Mouse (Mus musculus) kidney, postnatal 0 days (tissue): ENCODE data around the gene Pbx2. TPM values are rescaled to one million over a fixed set of nuclear protein-coding genes. Genes with fewer than 3 reads are reported as not detected.

Source experiments
- ATAC-seq: fragments of 200-750 bp; cut with Nextera tagmentation; replicated peaks from 2 replicates; pipeline ENCODE4 v1.8.0; 2017; ENCODE audit warnings: low read depth, moderate number of reproducible peaks, moderate TSS enrichment, moderate library complexity; ENCODE audit not compliant: low FRiP score
- DNase-seq: peaks from one replicate; pipeline ENCODE4 v3.0.0-alpha.2; 2016; ENCODE audit warnings: low spot score
- H3K27ac ChIP-seq: fragments of 300-500 bp; sonication (generic); 2 replicates; pipeline ENCODE4 v1.5.1; 2014; ENCODE audit warnings: mild to moderate bottlenecking
- H3K27me3 ChIP-seq: fragments of 300-500 bp; sonication (generic); 2 replicates; pipeline ENCODE4 v1.6.1; 2014; ENCODE audit warnings: low read length, mixed read lengths; ENCODE audit not compliant: insufficient read depth
- H3K36me3 ChIP-seq: fragments of 300-500 bp; sonication (generic); 2 replicates; pipeline ENCODE4 v1.6.1; 2014; ENCODE audit warnings: low read length, mixed read lengths; ENCODE audit not compliant: insufficient read depth
- H3K4me1 ChIP-seq: fragments of 300-500 bp; sonication (generic); replicated peaks from 2 replicates; pipeline ENCODE4 v1.6.1; 2014; ENCODE audit warnings: antibody characterized with exemption, low read length, mixed read lengths; ENCODE audit not compliant: insufficient read depth
- H3K4me2 ChIP-seq: fragments of 300-500 bp; sonication (generic); 2 replicates; pipeline ENCODE4 v1.6.1; 2014; ENCODE audit warnings: mild to moderate bottlenecking, low read length, moderate library complexity, mixed read lengths
- H3K4me3 ChIP-seq: fragments of 300-500 bp; sonication (generic); replicated peaks from 2 replicates; pipeline ENCODE4 v1.5.1; 2014; ENCODE audit warnings: low read depth, low read length
- H3K9ac ChIP-seq: fragments of 300-500 bp; sonication (generic); 2 replicates; pipeline ENCODE4 v1.6.1; 2014; ENCODE audit warnings: low read depth, low read length
- H3K9me3 ChIP-seq: fragments of 300-500 bp; sonication (generic); replicated peaks from 2 replicates; pipeline ENCODE4 v1.6.1; 2016; ENCODE audit warnings: low read length, inconsistent platforms, mixed read lengths
- CTCF ChIP-seq: IDR thresholded peaks from 2 replicates; pipeline ENCODE4 v1.5.1; 2016; ENCODE audit warnings: antibody characterized with exemption, low read depth, mild to moderate bottlenecking, moderate library complexity
- WGBS: fragments of 180-500 bp; shearing (Covaris S2); extraction: QIAGEN DNeasy Blood & Tissue Kit; methylation state at CpG from one replicate; pipeline ENCODE4 v1.1.7; 2014; 5-methylcytosine and 5-hydroxymethylcytosine counted together
- polyA plus RNA-seq: library from polyadenylated mRNA; unstranded; fragments of >200 nt; fragmentation: Nextera tagmentation; extraction: Ambion mirVana; gene quantifications from 2 replicates; pipeline ENCODE4 v1.2.1, GENCODE M21; 2015

Pbx2 gene
- polyA plus RNA-seq, 1 experiment from 2014 or later = 13.0 TPM

DNA sequence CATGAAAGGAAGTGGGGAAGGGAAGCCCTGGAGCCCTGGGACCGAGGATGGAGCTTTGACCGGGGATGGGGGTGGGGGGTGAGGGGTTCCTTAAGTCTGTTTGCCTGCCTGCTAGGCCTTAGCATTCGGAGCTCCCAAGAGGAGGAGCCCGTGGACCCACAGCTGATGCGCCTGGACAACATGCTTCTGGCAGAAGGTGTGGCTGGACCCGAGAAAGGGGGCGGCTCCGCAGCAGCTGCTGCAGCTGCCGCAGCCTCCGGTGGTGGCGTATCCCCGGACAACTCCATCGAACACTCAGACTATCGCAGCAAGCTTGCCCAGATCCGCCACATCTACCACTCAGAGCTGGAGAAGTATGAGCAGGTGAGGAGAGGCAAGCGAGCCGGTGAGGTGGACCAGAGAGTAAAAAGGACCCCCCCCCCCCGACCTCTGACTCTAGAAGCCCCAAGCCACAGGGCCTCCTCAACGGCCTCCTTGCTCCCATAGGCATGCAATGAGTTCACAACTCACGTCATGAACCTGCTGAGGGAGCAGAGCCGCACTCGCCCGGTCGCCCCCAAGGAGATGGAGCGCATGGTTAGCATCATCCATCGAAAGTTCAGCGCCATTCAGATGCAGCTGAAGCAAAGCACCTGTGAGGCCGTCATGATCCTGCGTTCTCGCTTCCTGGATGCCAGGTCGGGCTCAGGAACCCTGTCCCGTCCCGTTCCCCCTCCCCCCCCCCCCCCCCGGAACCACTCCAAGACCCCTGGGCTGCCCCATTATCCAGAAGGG, 2.9 kb downstream of the Pbx2 start:
- Histone ChIP-seq H3K9ac (peak overlapping the region; percentile 96), H3K4me2 (peak overlapping the region; percentile 98), H3K27ac (peak overlapping the region; percentile 99), H3K4me1 (peaks cover 53% of the 10 kb centered on the region), H3K27me3 (no peaks in the 10 kb centered on the region), H3K9me3 (no peaks in the 10 kb centered on the region), H3K4me3 (peak overlapping the region; percentile 81), H3K36me3 (peaks cover 7% of the 10 kb centered on the region; the same call in 1 of the 2 replicates)
- WGBS = 31% methylated on average over 34 of the region's 34 CpGs
- ATAC-seq (no peak), DNase-seq (peak; percentile 77)
- no peak for TF ChIP-seq CTCF

DNA sequence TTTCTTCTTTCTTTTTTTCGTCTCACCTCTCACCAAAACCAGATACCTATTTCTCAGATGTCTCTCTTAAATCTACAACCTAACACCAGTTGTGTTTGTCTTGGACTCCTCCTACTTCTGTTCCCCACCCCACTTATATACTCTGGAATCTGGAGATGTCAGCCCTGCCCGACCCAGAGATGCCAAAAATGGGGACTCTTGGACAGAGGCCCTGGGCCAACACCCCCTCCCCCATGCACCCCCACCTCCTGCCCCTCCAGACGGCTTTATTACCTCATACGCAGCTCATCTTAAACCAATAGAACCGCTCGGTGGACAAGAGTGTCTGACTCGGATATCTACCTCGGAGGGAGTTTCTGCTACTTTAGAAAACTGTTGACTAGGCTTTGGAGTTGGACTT, 5.0 kb downstream of the Pbx2 start:
- ATAC-seq = no peak

DNA sequence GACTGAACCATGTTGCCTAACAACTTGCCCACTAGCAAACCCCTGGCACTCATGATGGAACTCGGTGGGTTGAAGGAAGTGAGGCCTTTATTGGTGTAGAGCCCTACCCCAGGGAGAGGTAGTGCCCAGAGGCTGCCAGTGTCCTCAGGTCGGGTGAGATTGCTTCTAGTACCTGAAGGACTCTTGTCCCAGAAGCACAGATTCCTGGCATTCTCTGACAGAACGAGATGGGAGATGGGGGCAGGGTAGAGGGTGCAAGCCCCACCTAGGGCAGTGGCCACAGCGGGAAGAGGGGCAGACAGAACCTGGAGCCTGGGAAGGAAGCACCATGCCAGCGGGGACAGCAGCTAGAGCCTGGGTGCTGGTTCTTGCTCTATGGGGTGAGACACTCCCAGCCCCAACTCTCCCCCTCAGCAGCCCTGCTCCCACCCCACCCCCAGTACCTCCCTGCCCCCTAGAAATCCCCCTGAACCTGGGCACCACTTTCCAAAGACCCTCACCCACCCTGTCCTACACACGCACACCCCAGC, 6.6 kb downstream of the Pbx2 start, which contains the start of gene Ager:
Gene Ager, plus strand, starts transcription at position 297 of the 530 bp plus-strand sequence.
- ATAC-seq = no peak
- Histone ChIP-seq H3K4me2 (peak within 1 kb of the TSS; percentile 37), H3K4me1 (peaks cover 27% of the 10 kb centered on the region), H3K36me3 (peaks cover 16% of the 10 kb centered on the region), H3K9me3 (no peaks in the 10 kb centered on the region), H3K27me3 (no peaks in the 10 kb centered on the region), H3K27ac (peak within 1 kb of the TSS; percentile 47), H3K9ac (peak within 1 kb of the TSS; percentile 42; the same call in 1 of the 2 replicates), H3K4me3 (no peak within 1 kb of the TSS)
- DNase-seq = no peak
- 14% methylated on average over 5 of the region's 6 CpGs for WGBS
- TF ChIP-seq CTCF = no peak

More for the DNA sequence above, 5.0 kb downstream of the Pbx2 start:
- H3K4me1 ChIP-seq = peaks cover 32% of the 10 kb centered on the region
- no peaks in the 10 kb centered on the region for H3K9me3 ChIP-seq
- no peak for DNase-seq
- WGBS = 46% methylated on average over 8 of the region's 8 CpGs
- no peak overlapping the region; the same call in 1 of the 2 replicates for H3K27ac ChIP-seq
- H3K9ac ChIP-seq = no peak overlapping the region
- no peak for TF ChIP-seq CTCF
- H3K4me3 ChIP-seq = no peak overlapping the region
- H3K36me3 ChIP-seq = peaks cover 16% of the 10 kb centered on the region
- H3K4me2 ChIP-seq = no peak overlapping the region
- no peaks in the 10 kb centered on the region for H3K27me3 ChIP-seq

DNA sequence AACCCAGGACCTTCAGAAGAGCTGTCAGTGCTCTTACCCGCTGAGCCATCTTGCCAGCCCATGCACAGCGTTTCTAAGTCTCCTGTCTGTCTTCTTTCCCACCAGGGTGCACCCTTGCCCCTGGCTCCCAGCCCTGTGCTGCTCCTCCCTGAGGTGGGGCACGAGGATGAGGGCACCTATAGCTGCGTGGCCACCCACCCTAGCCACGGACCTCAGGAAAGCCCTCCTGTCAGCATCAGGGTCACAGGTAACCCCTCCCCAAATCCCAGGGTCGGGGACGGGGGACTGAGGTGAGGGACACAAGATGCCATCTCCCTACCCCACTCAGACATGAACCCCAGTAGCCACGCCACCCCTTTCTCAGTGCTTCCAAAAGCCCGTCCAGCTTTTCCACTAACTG, 8.8 kb downstream of the Pbx2 start:
- H3K4me1 ChIP-seq = peaks cover 15% of the 10 kb centered on the region
- H3K27ac ChIP-seq = no peak overlapping the region
- H3K36me3 ChIP-seq = peaks cover 12% of the 10 kb centered on the region
- H3K27me3 ChIP-seq = no peaks in the 10 kb centered on the region
- no peak for TF ChIP-seq CTCF
- ATAC-seq (no peak), DNase-seq (no peak)
- H3K9me3 ChIP-seq = no peaks in the 10 kb centered on the region
- no peak overlapping the region for H3K4me3 ChIP-seq
- no peak overlapping the region for H3K4me2 ChIP-seq
- no peak overlapping the region for H3K9ac ChIP-seq
- 83% methylated on average over 9 of the region's 9 CpGs for WGBS

DNA sequence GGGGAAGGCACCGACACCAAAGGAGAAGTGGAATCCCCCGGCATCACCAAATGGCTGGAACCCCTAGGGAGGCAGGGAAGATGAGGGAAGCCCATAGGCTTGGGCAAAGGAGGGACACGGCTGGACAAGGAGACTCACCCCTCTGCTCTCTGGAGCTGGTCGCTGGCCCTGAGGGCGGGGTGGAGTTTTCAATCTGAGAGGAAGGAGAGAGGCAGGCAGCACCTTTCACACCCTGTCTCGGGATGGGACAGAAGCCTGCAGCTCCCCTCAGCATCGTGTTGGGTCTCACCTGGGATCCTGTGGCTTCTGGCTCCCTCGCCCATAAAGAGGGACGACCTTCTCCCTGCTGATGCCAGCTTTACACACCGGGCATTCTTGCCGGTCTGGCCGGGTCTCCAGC, 10.7 kb downstream of the Pbx2 start:
- H3K27me3 ChIP-seq = no peaks in the 10 kb centered on the region
- H3K27ac ChIP-seq = no peak overlapping the region
- no peak for TF ChIP-seq CTCF
- no peaks in the 10 kb centered on the region for H3K9me3 ChIP-seq
- ATAC-seq = no peak
- H3K9ac ChIP-seq = no peak overlapping the region
- WGBS = 89% methylated on average over 12 of the region's 12 CpGs
- DNase-seq = no peak
- H3K4me3 ChIP-seq = no peak overlapping the region
- peak overlapping the region; percentile 84 for H3K4me2 ChIP-seq
- peaks cover 9% of the 10 kb centered on the region for H3K36me3 ChIP-seq
- peaks cover 20% of the 10 kb centered on the region for H3K4me1 ChIP-seq

DNA sequence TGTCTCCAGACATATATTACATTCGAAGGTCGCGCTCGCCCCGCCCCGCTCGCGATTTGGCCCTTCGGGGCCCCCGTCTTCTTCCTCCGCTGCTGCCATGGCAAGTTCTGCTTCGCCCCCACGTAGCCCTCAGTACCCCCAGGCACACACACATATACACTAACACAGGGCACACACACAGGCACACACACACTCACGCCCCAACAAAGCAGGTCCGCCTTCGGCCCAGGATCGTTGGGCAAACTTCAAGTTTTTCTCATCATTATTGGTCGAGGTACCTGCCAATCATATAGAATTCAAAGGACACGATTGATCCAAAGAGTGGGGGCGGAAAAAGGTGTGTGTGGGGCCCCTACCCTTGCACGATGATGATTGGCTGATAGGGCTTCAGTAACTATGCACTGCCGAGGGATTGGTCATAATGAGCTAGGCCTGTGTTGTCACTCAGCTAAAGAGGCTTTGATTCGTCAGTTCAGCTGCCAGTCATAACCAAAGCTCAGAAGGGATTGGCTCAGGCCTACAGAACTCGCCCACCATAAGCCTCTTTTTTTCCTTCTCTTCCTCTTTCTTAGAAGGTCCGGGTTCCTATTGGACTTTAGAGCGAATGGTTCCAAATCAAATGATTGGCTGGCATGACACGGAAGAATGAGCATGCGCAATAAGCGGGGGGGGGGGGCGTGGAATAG, 12.5 kb downstream of the Pbx2 start, which contains the start of gene Rnf5:
Gene Rnf5, minus strand, starts transcription at position 316 of the 686 bp plus-strand sequence.
- H3K36me3 ChIP-seq = peaks cover 9% of the 10 kb centered on the region
- peak within 1 kb of the TSS; percentile 71 for H3K9ac ChIP-seq
- H3K4me1 ChIP-seq = peaks cover 17% of the 10 kb centered on the region
- peak; percentile 93 for ATAC-seq
- H3K27me3 ChIP-seq = no peaks in the 10 kb centered on the region
- peak within 1 kb of the TSS; percentile 89 for H3K27ac ChIP-seq
- H3K4me2 ChIP-seq = peak within 1 kb of the TSS; percentile 92
- peak; percentile 100 for DNase-seq
- TF ChIP-seq CTCF = no peak
- no peaks in the 10 kb centered on the region for H3K9me3 ChIP-seq
- WGBS = under 1% methylated on average over 30 of the region's 30 CpGs
- peak within 1 kb of the TSS; percentile 49 for H3K4me3 ChIP-seq
